9 mouse cellular contexts compared by ENCODE assay signal in genomic region chr13:103806210-103806851, GRCm38 (mm10). TPM values are rescaled to one million over a fixed set of nuclear protein-coding genes. Genes with fewer than 3 reads are reported as not detected.
DNase-seq lines count a peak whose midpoint lies in the region; ATAC-seq and TF ChIP-seq lines count a peak whose summit lies in the region.
"Had no signal": no experiment of that assay in that cellular context is flagged by ENCODE, and none has a peak within 500 bp of the region (broad histone marks: within the 10 kb centered on the region; RNA-seq: fewer than 3 reads in every experiment).

No protein-coding gene starts in this region.

- no peak overlapping the region for H3K4me3 ChIP-seq in hindbrain, embryonic 16.5 days (ENCODE audit: low read length)
- no peak overlapping the region for H3K4me3 ChIP-seq in midbrain, embryonic 14.5 days (replicated peaks; ENCODE audit: low read depth, low read length)

- H3K36me3 ChIP-seq in hindbrain, embryonic 16.5 days (ENCODE audit: control insufficient read depth, insufficient read depth, low read length), result no peaks in the 10 kb centered on the region
- no peaks in the 10 kb centered on the region for H3K36me3 ChIP-seq in midbrain, embryonic 14.5 days (ENCODE audit: control insufficient read depth, insufficient read depth, low read length)

- 0 out of 2 replicates have a peak overlapping the region, but pooled peaks have one; percentile 9 for H3K27ac ChIP-seq in hindbrain, embryonic 16.5 days (ENCODE audit: low read depth, low read length)
- H3K27ac ChIP-seq in midbrain, embryonic 14.5 days (replicated peaks; ENCODE audit: low read depth, low read length), result peak overlapping the region; percentile 26; the same call in 1 of the 2 replicates

- TF ChIP-seq CTCF in brain, embryonic 14.5 days (IDR thresholded peaks at IDR 0.05; ENCODE audit: borderline replicate concordance, extremely low read depth, insufficient read depth, insufficient read length), result no peak

- H3K4me2 ChIP-seq in hindbrain, embryonic 16.5 days (ENCODE audit: low read length), result no peak overlapping the region
- H3K4me2 ChIP-seq in midbrain, embryonic 14.5 days (ENCODE audit: low read length), result peak overlapping the region; percentile 21; the same call in 1 of the 2 replicates
- H3K4me2 ChIP-seq: lung, embryonic 14.5 days had no signal

- no peaks in the 10 kb centered on the region for H3K4me1 ChIP-seq in hindbrain, embryonic 16.5 days (ENCODE audit: control insufficient read depth, insufficient read depth, low read depth, low read length)
- H3K4me1 ChIP-seq in midbrain, embryonic 14.5 days (ENCODE audit: control insufficient read depth, insufficient read depth, low read length), result peaks cover 8% of the 10 kb centered on the region; the same call in 1 of the 2 replicates

- peak; percentile 96 for DNase-seq in brain, embryonic 14.5 days (ENCODE audit: low read depth)
- peak; percentile 84 for DNase-seq in cerebellum, adult 9-11 months
- peak; percentile 63 for DNase-seq in midbrain, embryonic 14.5 days
- DNase-seq in thymus, postnatal 25 days, result no peak
- no peak for DNase-seq in kidney, postnatal 10 days
- no peak for DNase-seq in thymus, postnatal 0 days (ENCODE audit: low spot score)
- DNase-seq: lung, embryonic 14.5 days had no signal

- H3K27me3 ChIP-seq in hindbrain, embryonic 16.5 days (replicated peaks; ENCODE audit: control insufficient read depth, insufficient read depth, low read length), result no peaks in the 10 kb centered on the region
- no peaks in the 10 kb centered on the region for H3K27me3 ChIP-seq in midbrain, embryonic 14.5 days (ENCODE audit: control insufficient read depth, insufficient read depth, low read length)

- H3K9me3 ChIP-seq in hindbrain, embryonic 16.5 days (ENCODE audit: control insufficient read depth, low read length), result no peaks in the 10 kb centered on the region
- no peaks in the 10 kb centered on the region for H3K9me3 ChIP-seq in midbrain, embryonic 14.5 days (ENCODE audit: control insufficient read depth, low read length)

- peak; percentile 91 for ATAC-seq in hindbrain, embryonic 16.5 days
- peak; percentile 86 for ATAC-seq in midbrain, embryonic 14.5 days (ENCODE audit: low FRiP score, low TSS enrichment)
- ATAC-seq in megakaryocyte-erythroid progenitor cell, adult 5-6 weeks (replicated peaks; ENCODE audit: low FRiP score, low TSS enrichment, poor library complexity, severe bottlenecking), result no peak

- no peak overlapping the region for H3K9ac ChIP-seq in hindbrain, embryonic 16.5 days (ENCODE audit: low read depth, low read length)
- no peak overlapping the region; the same call in 1 of the 2 replicates for H3K9ac ChIP-seq in midbrain, embryonic 14.5 days (replicated peaks; ENCODE audit: low read length)
- H3K9ac ChIP-seq: lung, embryonic 14.5 days had no signal

- TF ChIP-seq POLR2A in brain, embryonic 14.5 days (IDR thresholded peaks at IDR 0.05; ENCODE audit: borderline replicate concordance, extremely low read depth, insufficient read depth, insufficient read length, poor library complexity, severe bottlenecking), result no peak

- WGBS in hindbrain, embryonic 16.5 days, result 17% methylated on average over 6 of the region's 6 CpGs
- WGBS in midbrain, embryonic 14.5 days, result 26% methylated on average over 6 of the region's 6 CpGs

RNA-seq across cellular contexts. Expression of gene Srek1, which starts 31.9 kb away (rescaled TPM):
- 53.6 and 71.9 TPM in 2 replicates for polyA plus RNA-seq in brain, embryonic 14.5 days (2012; rRNA removed)
- polyA plus RNA-seq in hindbrain, embryonic 16.5 days (2015; fragmentation: Nextera tagmentation; extraction: Ambion mirVana), result 53.8 and 61.1 TPM in 2 replicates
- 85.6 and 89.9 TPM in 2 replicates for polyA plus RNA-seq in midbrain, embryonic 14.5 days (2014; fragmentation: Nextera tagmentation; extraction: Ambion mirVana)
- 48.9 and 62.0 TPM in 2 replicates for polyA plus RNA-seq in thymus, postnatal 0 days (2015; fragmentation: Nextera tagmentation; extraction: Ambion mirVana)
- 95.7 and 113 TPM in 2 replicates for total RNA-seq in megakaryocyte-erythroid progenitor cell, adult 5-6 weeks (2014; fragmentation: Nextera tagmentation)
- total RNA-seq in megakaryocyte-erythroid progenitor cell, adult 5-6 weeks (2017), result 108 and 122 TPM in 2 replicates

Comparison
In these comparisons a context has a peak if more than half of its experiments do, and no peak if none do; other contexts are left out.
1. DNase-seq: peak in brain, embryonic 14.5 days (single experiment), cerebellum, adult 9-11 months (single experiment) and midbrain, embryonic 14.5 days (single experiment); none in thymus, postnatal 25 days (single experiment), kidney, postnatal 10 days (single experiment) and thymus, postnatal 0 days (single experiment).